Mouse (Mus musculus) liver, embryonic 16.5 days (tissue): ENCODE data around the gene Eef1akmt2. TPM values are rescaled to one million over a fixed set of nuclear protein-coding genes. Genes with fewer than 3 reads are reported as not detected.
A peak's percentile ranks its signal among the peaks of the same experiment; 100 is the strongest.

ENCODE experiments used
- ATAC-seq: fragments of 200-750 bp; cut with Nextera tagmentation; 2 replicates; pipeline ENCODE4 v1.8.0; 2017; ENCODE audit warnings: low read depth, mild to moderate bottlenecking, moderate number of reproducible peaks, moderate library complexity
- H3K27ac ChIP-seq: fragments of 300-500 bp; sonication (generic); 2 replicates; pipeline ENCODE4 v1.5.1; 2014; ENCODE audit warnings: mild to moderate bottlenecking, low read length
- H3K27me3 ChIP-seq: fragments of 300-500 bp; sonication (generic); 2 replicates; pipeline ENCODE4 v1.6.1; 2014; ENCODE audit warnings: low read depth, low read length, mixed read lengths; ENCODE audit not compliant: control insufficient read depth, insufficient read depth
- H3K36me3 ChIP-seq: fragments of 300-500 bp; sonication (generic); 2 replicates; pipeline ENCODE4 v1.6.1; 2014; ENCODE audit warnings: mild to moderate bottlenecking; ENCODE audit not compliant: control insufficient read depth, insufficient read depth
- H3K4me1 ChIP-seq: fragments of 300-500 bp; sonication (generic); 2 replicates; pipeline ENCODE4 v1.6.1; 2014; ENCODE audit warnings: low read depth, low read length, mixed read lengths; ENCODE audit not compliant: control insufficient read depth
- H3K4me2 ChIP-seq: fragments of 300-500 bp; sonication (generic); 2 replicates; pipeline ENCODE4 v1.6.1; 2014; ENCODE audit warnings: low read depth, low read length, mixed read lengths
- H3K4me3 ChIP-seq: fragments of 300-500 bp; sonication (generic); 2 replicates; pipeline ENCODE4 v1.5.1; 2014; ENCODE audit warnings: low read depth, mild to moderate bottlenecking, low read length
- H3K9ac ChIP-seq: fragments of 300-500 bp; sonication (generic); 2 replicates; pipeline ENCODE4 v1.6.1; 2014; ENCODE audit warnings: low read depth, low read length
- H3K9me3 ChIP-seq: fragments of 300-500 bp; sonication (generic); replicated peaks from 2 replicates; pipeline ENCODE4 v1.6.1; 2016; ENCODE audit warnings: low read length; ENCODE audit not compliant: control insufficient read depth
- WGBS: fragments of 180-500 bp; shearing (Covaris S2); extraction: QIAGEN DNeasy Blood & Tissue Kit; methylation state at CpG from one replicate; pipeline ENCODE4 v1.1.7; 2014; ENCODE audit not compliant: insufficient replicate concordance; 5-methylcytosine and 5-hydroxymethylcytosine counted together
- polyA plus RNA-seq: library from polyadenylated mRNA; unstranded; fragments of >200 nt; fragmentation: Nextera tagmentation; extraction: Ambion mirVana; gene quantifications from 2 replicates; pipeline ENCODE4 v1.2.1, GENCODE M21; 2015

The Eef1akmt2 gene
- polyA plus RNA-seq, 1 experiment from 2014 or later, result 12.5 TPM

DNA sequence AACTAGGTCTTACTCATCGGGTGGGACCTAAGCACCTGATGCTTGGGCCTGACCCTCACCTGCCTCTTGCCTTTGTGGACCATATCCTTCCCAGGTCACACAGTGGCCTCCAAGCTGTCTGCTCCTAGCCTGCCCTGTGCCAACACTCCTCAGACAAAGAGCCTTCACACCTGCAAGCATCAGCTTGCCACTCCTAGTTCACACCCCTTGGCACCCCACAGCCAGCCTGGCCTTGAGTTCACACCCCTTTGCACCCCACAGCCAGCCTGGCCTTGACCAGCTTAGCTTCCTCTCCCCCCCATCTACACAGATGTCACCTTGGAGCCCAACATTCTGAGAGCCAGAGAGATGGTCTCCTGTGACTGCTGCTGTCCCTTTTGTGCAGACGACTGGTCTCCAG, 49.1 kb downstream of the Eef1akmt2 start:
- no peak overlapping the region for H3K4me2 ChIP-seq
- no peaks in the 10 kb centered on the region for H3K9me3 ChIP-seq
- H3K36me3 ChIP-seq, result no peaks in the 10 kb centered on the region
- H3K27me3 ChIP-seq, result no peaks in the 10 kb centered on the region
- peaks cover 44% of the 10 kb centered on the region for H3K4me1 ChIP-seq
- no peak overlapping the region for H3K4me3 ChIP-seq
- ATAC-seq, result no peak
- peak overlapping the region; percentile 7; the same call in 1 of the 2 replicates for H3K9ac ChIP-seq
- 63% methylated on average over 2 of the region's 2 CpGs for WGBS
- no peak overlapping the region; the same call in 1 of the 2 replicates for H3K27ac ChIP-seq

- WGBS, result 86% methylated on average over 11 of the region's 11 CpGs
- H3K9me3 ChIP-seq, result no peaks in the 10 kb centered on the region
- H3K4me1 ChIP-seq, result peaks cover 44% of the 10 kb centered on the region
- no peak for ATAC-seq
- H3K9ac ChIP-seq, result no peak overlapping the region
- no peak overlapping the region; the same call in 1 of the 2 replicates for H3K27ac ChIP-seq
- H3K4me2 ChIP-seq, result no peak overlapping the region
- no peaks in the 10 kb centered on the region for H3K27me3 ChIP-seq
- no peaks in the 10 kb centered on the region for H3K36me3 ChIP-seq
- no peak overlapping the region for H3K4me3 ChIP-seq
Observed at GRCm38 (mm10) chr7:132802691-132803090, 49.8 kb downstream of the Eef1akmt2 start.

- Histone ChIP-seq H3K4me1 (peaks cover 44% of the 10 kb centered on the region), H3K9ac (no peak overlapping the region), H3K27ac (no peak overlapping the region; the same call in 1 of the 2 replicates), H3K4me2 (no peak overlapping the region), H3K36me3 (no peaks in the 10 kb centered on the region), H3K4me3 (no peak overlapping the region), H3K27me3 (no peaks in the 10 kb centered on the region), H3K9me3 (no peaks in the 10 kb centered on the region)
- no peak for ATAC-seq
- 74% methylated on average over 2 of the region's 2 CpGs for WGBS
Observed at GRCm38 (mm10) chr7:132802066-132802465, 50.4 kb downstream of the Eef1akmt2 start.

DNA sequence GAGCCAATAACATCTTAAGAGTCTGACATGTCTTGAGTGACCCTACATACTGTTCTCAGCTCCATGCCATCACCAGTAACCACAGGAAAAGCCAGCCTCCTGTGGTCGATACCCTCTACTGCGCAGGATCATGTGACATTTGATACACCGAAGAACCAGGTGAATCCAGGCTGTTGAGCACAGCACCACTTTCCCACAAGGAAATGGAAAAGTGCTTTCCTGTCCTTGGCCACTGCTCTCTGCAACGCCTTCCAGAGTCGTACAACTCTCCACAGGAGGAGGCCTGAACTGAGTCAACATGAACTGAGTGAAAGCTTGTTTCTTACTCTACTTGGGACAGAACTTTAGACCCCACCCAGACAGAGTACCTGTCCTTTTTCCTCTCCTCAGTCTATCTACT, 51.0 kb downstream of the Eef1akmt2 start:
- H3K4me1 ChIP-seq, result peaks cover 39% of the 10 kb centered on the region
- H3K4me2 ChIP-seq, result no peak overlapping the region
- WGBS, result 72% methylated on average over 5 of the region's 5 CpGs
- H3K36me3 ChIP-seq, result no peaks in the 10 kb centered on the region
- no peak overlapping the region for H3K27ac ChIP-seq
- H3K9ac ChIP-seq, result no peak overlapping the region
- no peaks in the 10 kb centered on the region for H3K9me3 ChIP-seq
- no peak overlapping the region for H3K4me3 ChIP-seq
- no peaks in the 10 kb centered on the region for H3K27me3 ChIP-seq
- no peak for ATAC-seq

DNA sequence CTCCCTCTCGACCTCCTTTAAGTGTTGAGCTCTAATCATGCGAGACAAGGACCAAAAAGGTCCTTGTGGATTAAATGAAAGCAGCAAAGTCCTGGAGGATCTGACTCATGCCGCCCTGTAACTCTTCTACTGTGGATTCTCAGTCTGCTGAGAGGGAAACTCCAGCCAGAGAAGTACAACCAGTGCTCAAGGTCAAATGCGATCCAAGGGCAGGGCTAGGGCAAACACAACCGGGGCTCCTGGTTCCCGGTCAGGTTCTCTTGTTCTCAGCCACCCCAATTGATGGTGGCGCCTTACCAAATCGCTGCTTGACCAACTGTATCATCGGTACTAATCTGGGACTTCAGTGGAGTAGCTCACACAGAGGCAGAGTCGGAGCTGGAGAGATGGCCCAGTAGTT, 51.6 kb downstream of the Eef1akmt2 start:
- H3K27ac ChIP-seq, result no peak overlapping the region
- WGBS, result 77% methylated on average over 10 of the region's 10 CpGs
- ATAC-seq, result no peak
- H3K4me2 ChIP-seq, result no peak overlapping the region
- no peak overlapping the region for H3K4me3 ChIP-seq
- H3K27me3 ChIP-seq, result no peaks in the 10 kb centered on the region
- H3K4me1 ChIP-seq, result peaks cover 33% of the 10 kb centered on the region
- no peaks in the 10 kb centered on the region for H3K9me3 ChIP-seq
- no peaks in the 10 kb centered on the region for H3K36me3 ChIP-seq
- H3K9ac ChIP-seq, result no peak overlapping the region

DNA sequence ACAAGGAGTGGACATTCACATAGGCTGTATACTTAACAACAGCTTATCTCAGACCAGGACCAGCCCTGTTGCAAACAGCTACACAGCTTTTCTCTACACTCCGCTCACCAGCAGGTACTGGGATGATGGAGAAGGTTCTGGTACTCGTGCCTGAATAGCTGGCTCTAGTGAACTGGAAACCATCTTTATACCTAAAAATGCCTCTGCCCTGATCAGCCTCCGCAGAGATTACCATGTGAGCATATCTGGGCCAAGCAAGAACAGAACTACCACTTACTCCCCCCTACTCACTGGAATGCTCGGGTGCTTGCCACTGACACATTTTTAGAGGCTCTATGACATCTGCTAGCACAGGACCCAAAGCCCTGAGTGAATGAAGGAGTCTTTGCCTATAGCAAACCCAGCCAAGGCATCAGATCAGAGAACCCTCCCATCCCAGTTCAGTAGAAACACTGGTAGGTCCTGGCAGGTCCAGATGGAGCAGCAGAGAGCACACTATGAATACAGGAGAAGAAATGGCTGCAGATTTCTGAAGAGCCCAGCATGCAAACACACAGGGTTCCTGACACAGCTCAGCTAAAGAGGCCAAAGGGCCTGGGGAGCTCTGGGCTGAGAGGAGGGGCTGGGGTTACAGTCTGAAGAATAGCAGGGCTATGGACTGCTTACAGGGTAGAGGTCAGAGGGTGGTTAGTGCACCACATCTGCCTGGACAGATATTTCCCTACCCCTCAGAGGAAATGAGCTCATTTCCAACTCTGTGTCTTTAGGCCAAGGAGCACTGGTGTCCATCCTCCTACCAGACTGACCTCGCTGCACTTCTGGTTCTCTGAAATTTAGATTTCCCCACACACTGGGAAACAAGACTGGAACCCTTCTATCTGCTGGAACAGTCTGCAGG, 53.1 kb downstream of the Eef1akmt2 start:
- peaks cover 18% of the 10 kb centered on the region for H3K4me1 ChIP-seq
- H3K27me3 ChIP-seq, result no peaks in the 10 kb centered on the region
- 69% methylated on average over 5 of the region's 5 CpGs for WGBS
- no peak overlapping the region for H3K4me3 ChIP-seq
- no peak overlapping the region for H3K27ac ChIP-seq
- H3K9ac ChIP-seq, result no peak overlapping the region
- peak; percentile 17 for ATAC-seq
- H3K9me3 ChIP-seq, result no peaks in the 10 kb centered on the region
- H3K4me2 ChIP-seq, result no peak overlapping the region
- no peaks in the 10 kb centered on the region for H3K36me3 ChIP-seq

GRCm38 (mm10) chr7:132795141-132795540, 57.3 kb downstream of the Eef1akmt2 start:
- ATAC-seq, result no peak
- Histone ChIP-seq H3K4me3 (no peak overlapping the region), H3K27ac (no peak overlapping the region), H3K4me1 (peaks cover 8% of the 10 kb centered on the region), H3K27me3 (no peaks in the 10 kb centered on the region), H3K9me3 (no peaks in the 10 kb centered on the region), H3K4me2 (no peak overlapping the region), H3K9ac (no peak overlapping the region), H3K36me3 (no peaks in the 10 kb centered on the region)
- WGBS, result 71% methylated on average over 5 of the region's 5 CpGs

GRCm38 (mm10) chr7:132793467-132793866, 59.0 kb downstream of the Eef1akmt2 start:
- no peak for ATAC-seq

DNA sequence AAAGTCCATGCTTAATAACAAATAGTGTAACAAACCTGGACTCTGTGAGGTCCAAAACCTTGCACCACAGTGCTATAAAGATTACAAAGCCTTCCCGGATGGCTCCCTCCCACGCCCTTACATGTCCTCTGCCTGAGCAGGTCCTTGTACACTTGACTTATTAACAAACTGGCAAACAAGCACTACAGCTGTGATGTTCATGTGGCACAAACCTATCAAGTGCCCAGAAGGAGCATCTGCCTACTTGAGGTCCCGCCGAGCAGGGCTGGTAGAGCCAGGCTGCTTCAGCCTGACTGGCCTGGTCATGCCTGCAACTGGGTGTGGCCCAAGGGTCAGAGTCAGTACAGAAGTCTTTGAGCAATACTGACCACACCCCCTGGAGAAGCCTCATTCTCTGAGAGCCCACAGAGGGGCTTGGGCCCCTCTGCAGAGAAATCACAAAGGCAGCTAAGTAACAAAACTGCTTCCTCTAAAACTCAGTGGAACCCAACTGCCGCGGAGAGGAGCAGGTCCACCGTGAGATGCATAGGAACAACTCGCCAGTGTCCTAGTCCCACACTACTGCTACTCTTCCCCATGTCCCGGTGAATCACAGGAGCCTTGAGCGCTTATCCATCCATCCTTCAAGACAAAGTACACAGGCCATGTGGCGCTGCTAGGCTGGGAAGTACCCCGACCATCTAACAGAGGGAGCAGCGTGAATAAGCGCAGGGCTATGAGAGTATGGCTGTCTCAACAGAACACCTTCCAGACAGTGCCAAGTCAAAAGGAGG, 61.8 kb downstream of the Eef1akmt2 start:
- Histone ChIP-seq H3K4me2 (no peak overlapping the region), H3K4me1 (peaks cover 22% of the 10 kb centered on the region), H3K4me3 (no peak overlapping the region), H3K27me3 (no peaks in the 10 kb centered on the region), H3K27ac (no peak overlapping the region), H3K36me3 (no peaks in the 10 kb centered on the region), H3K9me3 (no peaks in the 10 kb centered on the region), H3K9ac (no peak overlapping the region)
- WGBS, result 77% methylated on average over 14 of the region's 14 CpGs
- no peak for ATAC-seq

More at GRCm38 (mm10) chr7:132793467-132793866, 59.0 kb downstream of the Eef1akmt2 start:
- WGBS, result 53% methylated on average over 6 of the region's 6 CpGs
- no peaks in the 10 kb centered on the region for H3K27me3 ChIP-seq
- H3K27ac ChIP-seq, result no peak overlapping the region
- no peaks in the 10 kb centered on the region for H3K36me3 ChIP-seq
- no peak overlapping the region for H3K4me3 ChIP-seq
- H3K9me3 ChIP-seq, result no peaks in the 10 kb centered on the region
- peaks cover 5% of the 10 kb centered on the region for H3K4me1 ChIP-seq
- no peak overlapping the region for H3K9ac ChIP-seq
- no peak overlapping the region for H3K4me2 ChIP-seq
